Mouse (Mus musculus): ENCODE data around the gene Rad51b.

- TF ChIP-seq CTCF (conservative IDR thresholded peaks at IDR 0.05; ENCODE audit: low read length): no peak
- TF ChIP-seq POU5F1 (IDR thresholded peaks at IDR 0.05; ENCODE audit: borderline replicate concordance, low read length): no peak
- no peak for TF ChIP-seq NANOG (IDR thresholded peaks at IDR 0.05; ENCODE audit: borderline replicate concordance, low read length)
Observed at GRCm38 (mm10) chr12:79387886-79388285, 90.8 kb downstream of the Rad51b start.

Data from E14TG2a.4 (cell line).